Mouse (Mus musculus) kidney, adult 2 months (tissue): Measurements from ENCODE around the gene Abhd14a. TPM values are rescaled to one million over a fixed set of nuclear protein-coding genes. Genes with fewer than 3 reads are reported as not detected.
A peak's percentile ranks its signal among the peaks of the same experiment; 100 is the strongest.

Experiments
- DNase-seq: peaks from one replicate; pipeline ENCODE4 v3.0.0; 2021
- H3K27ac ChIP-seq: fragments of 200-500 bp; 2 replicates; pipeline ENCODE4 v1.5.1; 2012; ENCODE audit warnings: low read depth, low read length, control low read depth, inconsistent platforms; ENCODE audit not compliant: insufficient read depth
- H3K27me3 ChIP-seq: fragments of 200-500 bp; replicated peaks from 2 replicates; pipeline ENCODE4 v1.6.1; 2012; ENCODE audit warnings: mild to moderate bottlenecking, moderate library complexity, low read length, inconsistent platforms; ENCODE audit not compliant: control insufficient read depth, insufficient read depth
- H3K36me3 ChIP-seq: fragments of 200-500 bp; 2 replicates; pipeline ENCODE4 v1.6.1; 2012; ENCODE audit warnings: mild to moderate bottlenecking, moderate library complexity, low read length, inconsistent platforms; ENCODE audit not compliant: control insufficient read depth, insufficient read depth
- H3K4me1 ChIP-seq: fragments of 200-500 bp; 2 replicates; pipeline ENCODE4 v1.6.1; 2011; ENCODE audit warnings: low read length; ENCODE audit not compliant: control insufficient read depth, insufficient read depth
- H3K4me3 ChIP-seq: fragments of 200-500 bp; 2 replicates; pipeline ENCODE4 v1.5.1; 2011; ENCODE audit warnings: mild to moderate bottlenecking, low read depth, low read length, control low read depth; ENCODE audit not compliant: insufficient read depth
- CTCF ChIP-seq: fragments of 200-500 bp; conservative IDR thresholded peaks from 2 replicates; pipeline ENCODE4 v1.5.1; 2011; ENCODE audit warnings: low read depth, mild to moderate bottlenecking, control low read depth, low read length, moderate library complexity, mixed read lengths; ENCODE audit not compliant: insufficient read depth, insufficient read length
- POLR2A ChIP-seq: fragments of 200-500 bp; IDR thresholded peaks from one replicate; pipeline ENCODE4 v1.6.1; 2011; ENCODE audit warnings: low read depth, low read length, control low read depth
- WGBS: fragments of 180-500 bp; shearing (Covaris S2); methylation state at CpG from one replicate; pipeline ENCODE4 v1.1.7; 2018; 5-methylcytosine and 5-hydroxymethylcytosine counted together
- polyA plus RNA-seq: library from polyadenylated mRNA; depleted of rRNA; stranded (reverse); fragments of >200 nt; gene quantifications from 2 replicates; pipeline ENCODE4 v1.2.3, GENCODE M21; 2012

The Abhd14a gene
- polyA plus RNA-seq, 1 experiment, result 137 TPM

DNA sequence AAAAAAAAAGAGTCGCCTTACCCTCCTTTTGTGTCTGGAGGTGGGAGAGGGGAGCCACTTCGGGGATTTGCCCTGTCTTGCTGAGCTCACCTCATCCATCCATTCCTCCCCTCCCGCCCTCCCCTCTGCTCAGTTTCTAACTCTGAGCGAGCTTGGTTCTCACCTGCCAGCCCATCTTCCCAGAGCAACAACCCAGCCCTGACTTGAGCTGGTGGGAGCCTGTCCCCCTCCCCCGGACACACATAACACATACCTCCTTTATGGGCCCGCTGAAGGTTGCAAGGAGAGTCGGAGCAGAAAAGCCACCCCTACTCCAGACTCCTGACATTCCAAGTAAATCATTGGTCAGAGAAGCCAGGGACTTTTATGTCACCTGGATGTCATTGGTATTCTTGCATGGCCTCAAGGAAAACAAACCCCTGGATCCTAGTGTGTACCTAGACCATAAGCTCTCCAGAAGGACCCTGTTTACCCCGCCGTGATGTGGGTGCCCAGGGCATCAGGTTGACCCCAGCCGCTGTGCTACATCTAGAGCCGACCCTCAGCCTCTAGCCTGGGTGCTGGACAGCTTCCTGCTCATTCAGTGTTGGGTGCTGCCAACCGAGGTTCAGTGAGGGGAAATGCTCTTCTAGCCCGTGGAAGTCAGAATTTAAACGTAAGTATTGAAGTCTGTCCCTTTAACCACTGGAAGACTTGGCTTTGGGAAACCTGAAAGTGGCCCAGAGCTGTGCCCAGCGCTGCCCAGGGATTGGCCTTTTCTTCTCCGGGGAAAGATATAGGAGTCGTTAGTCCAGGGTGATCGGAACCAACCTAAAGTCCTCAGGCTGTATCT lies 26.2 kb downstream of the Abhd14a start:
- Histone ChIP-seq H3K27me3 (no peaks in the 10 kb centered on the region), H3K36me3 (no peaks in the 10 kb centered on the region), H3K4me1 (peaks cover 6% of the 10 kb centered on the region), H3K4me3 (no peak overlapping the region), H3K27ac (no peak overlapping the region)
- TF ChIP-seq CTCF (no peak), POLR2A (no peak)
- DNase-seq, result no peak
- 22% methylated on average over 18 of the region's 18 CpGs for whole genome bisulfite sequencing

DNA sequence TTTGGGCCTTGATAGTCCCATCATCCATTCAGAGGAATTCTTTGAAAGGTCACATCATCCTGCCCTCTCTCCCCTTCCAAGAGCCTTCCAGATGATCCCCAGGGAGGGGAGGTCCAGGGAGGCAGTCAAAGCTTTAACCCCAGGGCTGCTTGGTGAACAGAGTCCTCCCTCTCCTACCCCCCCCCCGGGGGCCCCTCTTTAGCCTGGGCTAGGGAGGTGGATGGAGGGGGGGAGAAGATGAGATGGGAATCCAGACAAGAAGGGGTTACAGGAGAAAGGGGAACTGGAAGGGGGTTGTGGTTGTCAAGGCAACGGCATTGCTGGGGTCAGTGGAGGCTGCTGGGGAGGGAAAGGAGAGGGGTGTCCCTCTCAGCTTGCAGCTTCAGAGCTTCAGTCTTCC lies 26.9 kb downstream of the Abhd14a start:
- DNase-seq, result no peak
- Histone ChIP-seq H3K36me3 (no peaks in the 10 kb centered on the region), H3K27ac (no peak overlapping the region), H3K4me1 (peaks cover 6% of the 10 kb centered on the region), H3K27me3 (no peaks in the 10 kb centered on the region), H3K4me3 (no peak overlapping the region)
- 14% methylated on average over 2 of the region's 2 CpGs for WGBS
- TF ChIP-seq CTCF (no peak), POLR2A (no peak)

DNA sequence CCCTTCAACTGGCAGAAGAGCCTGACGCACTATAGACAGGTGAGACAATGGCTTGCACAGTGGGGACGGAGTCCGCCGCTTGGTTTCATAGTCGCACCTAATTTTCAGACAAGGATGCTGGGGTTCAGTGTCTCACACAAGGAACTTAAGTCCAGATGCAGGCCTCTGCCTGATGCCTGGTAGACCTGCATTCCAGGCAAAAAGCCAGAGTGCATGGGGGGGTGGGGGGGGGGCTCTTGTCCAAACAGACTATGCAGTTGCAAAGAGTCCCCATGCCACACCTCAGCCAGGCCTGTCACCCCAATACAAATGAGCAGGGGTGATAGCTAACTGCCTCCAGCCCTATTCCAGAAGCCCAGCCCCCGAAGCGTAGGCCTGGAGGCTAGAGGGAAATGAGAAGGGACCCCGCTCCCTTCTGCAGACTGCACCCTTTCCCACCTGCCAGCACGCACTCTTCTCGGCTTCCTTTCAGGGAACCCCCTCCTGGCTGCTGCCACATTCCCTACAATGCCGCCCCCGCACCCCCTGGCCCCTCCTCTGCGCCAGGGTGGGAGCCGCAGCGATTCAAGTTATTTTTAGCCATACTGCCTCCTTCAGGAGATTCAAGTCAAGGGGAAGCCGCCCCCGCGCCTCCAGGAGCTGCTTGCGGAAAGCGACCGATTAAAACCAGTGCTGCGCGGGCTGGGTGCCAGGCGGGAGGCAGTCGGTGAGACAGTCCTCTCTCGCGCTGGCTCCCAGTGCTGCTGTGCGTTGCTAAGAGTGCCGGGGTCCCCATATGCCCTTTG lies 29.4 kb downstream of the Abhd14a start:
- no peak overlapping the region for H3K27ac ChIP-seq
- peaks cover 6% of the 10 kb centered on the region for H3K4me1 ChIP-seq
- no peaks in the 10 kb centered on the region for H3K36me3 ChIP-seq
- peak; percentile 85 for DNase-seq
- 18% methylated on average over 29 of the region's 29 CpGs for WGBS
- TF ChIP-seq POLR2A (no peak), CTCF (0 out of 2 replicates have a peak, but pooled peaks have one; percentile 12)
- peak overlapping the region; percentile 16; the same call in 1 of the 2 replicates for H3K4me3 ChIP-seq
- H3K27me3 ChIP-seq, result no peaks in the 10 kb centered on the region

DNA sequence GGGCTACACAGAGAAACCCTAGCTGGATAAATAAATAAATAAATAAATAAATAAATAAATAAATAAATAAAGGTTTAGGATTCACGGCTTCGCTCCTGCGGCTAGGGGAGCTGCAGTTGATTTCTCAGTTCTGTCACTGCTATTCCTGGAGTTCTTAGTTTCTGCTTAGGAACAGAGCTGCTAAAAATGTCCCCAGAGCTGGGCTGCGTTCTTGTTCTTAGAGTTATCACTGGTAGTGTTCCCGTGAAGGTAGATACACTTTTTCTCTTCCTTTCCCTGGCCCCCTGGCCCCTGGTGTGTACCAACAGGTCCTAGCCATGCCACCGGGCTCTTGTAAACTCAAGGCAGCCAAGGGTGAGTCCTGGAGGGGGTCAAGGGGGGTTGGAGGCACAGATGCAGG lies 30.7 kb downstream of the Abhd14a start:
- no peak for DNase-seq
- Histone ChIP-seq H3K36me3 (no peaks in the 10 kb centered on the region), H3K4me1 (peaks cover 6% of the 10 kb centered on the region), H3K27me3 (no peaks in the 10 kb centered on the region), H3K27ac (no peak overlapping the region), H3K4me3 (no peak overlapping the region)
- TF ChIP-seq POLR2A (no peak), CTCF (no peak)
- 92% methylated on average over 6 of the region's 6 CpGs for WGBS

DNA sequence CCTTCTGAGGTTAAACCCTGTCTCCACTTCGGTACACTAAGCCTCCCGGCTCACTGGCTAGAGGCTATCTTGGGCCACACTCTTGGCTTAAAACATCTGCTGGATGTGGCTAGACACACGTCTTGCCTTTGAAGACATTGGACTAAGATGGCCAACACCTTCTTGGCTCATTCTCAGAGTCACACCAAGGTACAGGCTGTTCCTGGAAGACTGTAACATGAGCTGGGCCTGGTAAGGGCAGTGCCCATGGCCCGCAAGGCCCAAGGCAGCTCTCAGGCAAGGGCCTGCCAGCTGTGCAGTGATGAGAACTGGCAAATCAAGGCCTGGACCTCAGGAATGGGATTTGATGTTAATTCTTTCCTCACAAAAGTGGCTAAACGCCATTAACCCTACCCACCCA lies 33.9 kb downstream of the Abhd14a start:
- DNase-seq, result no peak
- 69% methylated on average over 5 of the region's 5 CpGs for WGBS
- TF ChIP-seq POLR2A (no peak), CTCF (no peak)

GRCm38 (mm10) chr9:106412210-106412609 lies 35.3 kb downstream of the Abhd14a start:
- no peaks in the 10 kb centered on the region for H3K36me3 ChIP-seq
- no peaks in the 10 kb centered on the region for H3K4me1 ChIP-seq
- H3K27me3 ChIP-seq, result no peaks in the 10 kb centered on the region
- no peak overlapping the region for H3K27ac ChIP-seq
- WGBS, result 64% methylated on average over 3 of the region's 3 CpGs
- no peak overlapping the region for H3K4me3 ChIP-seq
- DNase-seq, result no peak
- TF ChIP-seq POLR2A (no peak), CTCF (no peak)

More for the DNA sequence above, 33.9 kb downstream of the Abhd14a start:
- Histone ChIP-seq H3K27ac (no peak overlapping the region), H3K27me3 (no peaks in the 10 kb centered on the region), H3K36me3 (no peaks in the 10 kb centered on the region), H3K4me3 (no peak overlapping the region), H3K4me1 (no peaks in the 10 kb centered on the region; the same call in 1 of the 2 replicates)

GRCm38 (mm10) chr9:106411729-106412128 lies 35.7 kb downstream of the Abhd14a start:
- TF ChIP-seq CTCF (no peak), POLR2A (no peak)
- no peaks in the 10 kb centered on the region for H3K36me3 ChIP-seq
- no peaks in the 10 kb centered on the region for H3K27me3 ChIP-seq
- DNase-seq, result no peak
- 0 out of 2 replicates have a peak, but pooled peaks cover 1% of the 10 kb centered on the region for H3K4me1 ChIP-seq
- no peak overlapping the region for H3K27ac ChIP-seq
- WGBS, result 72% methylated on average over 6 of the region's 6 CpGs
- H3K4me3 ChIP-seq, result no peak overlapping the region
